Mouse (Mus musculus) fat pad, adult 2 months (tissue): ENCODE measurements around the gene Asdurf.
A peak's percentile ranks its signal among the peaks of the same experiment; 100 is the strongest.
"Not testable (repeated sequence)": the region's sequence is repeated elsewhere in the genome, so short reads cannot be mapped to it uniquely, and the experiment has no call there.

ENCODE experiments used
- DNase-seq: peaks from one replicate; pipeline ENCODE4 v3.0.0-alpha.2; 2011; ENCODE audit warnings: low read depth, low spot score; ENCODE audit errors: extremely low read depth

Gene Asdurf

DNA sequence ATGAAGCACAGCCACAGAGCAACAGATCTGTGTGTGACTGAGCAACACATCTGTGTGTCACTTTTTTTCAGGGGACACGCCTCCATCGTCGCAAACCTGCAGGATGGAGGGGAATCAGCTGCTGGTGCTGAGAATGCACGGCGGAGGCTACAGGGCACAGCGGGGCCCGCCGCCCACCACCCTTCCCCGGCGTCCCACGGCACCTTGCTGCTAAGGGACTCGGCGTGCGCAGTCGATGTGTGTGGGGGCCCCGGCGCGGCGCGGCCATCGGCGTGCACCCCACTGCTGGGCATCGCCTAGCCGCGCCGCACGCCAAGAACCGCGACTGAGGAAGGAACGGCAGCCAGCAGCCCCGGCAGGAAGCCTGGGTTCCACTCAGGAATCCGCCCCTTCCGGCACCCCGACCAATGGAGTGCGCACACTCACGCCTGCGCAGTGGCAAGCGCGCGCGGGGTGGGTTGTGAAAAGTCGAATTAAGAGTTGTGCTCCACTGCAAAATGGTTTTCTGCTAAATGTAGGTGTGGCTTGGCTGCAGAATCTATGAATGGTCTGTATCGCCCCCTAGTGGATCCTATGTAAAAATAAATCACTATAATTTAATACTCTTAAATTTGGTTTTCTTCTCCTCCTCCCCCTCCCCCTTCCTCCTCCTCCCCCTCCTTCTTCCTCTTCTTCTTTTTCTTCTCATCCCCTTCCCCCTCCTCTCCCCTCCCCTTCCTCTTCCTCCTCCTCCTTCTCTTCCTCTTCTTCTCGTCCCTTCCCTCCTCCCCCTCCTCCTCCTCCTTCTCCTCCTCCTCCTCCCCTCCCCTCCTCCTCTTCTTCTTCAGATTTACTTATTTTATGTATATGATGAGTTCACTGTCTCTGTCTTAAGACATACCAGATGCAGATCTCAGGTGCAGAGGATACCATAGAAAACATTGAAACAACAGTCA lies at the start of gene Asdurf, which contains the start of the genes Gm28551 and Asnsd1:
TSS of gene Asdurf (minus strand) at position 293 of the 935 bp plus-strand sequence.
TSS of gene Gm28551 (minus strand) at position 341 of the 935 bp plus-strand sequence.
TSS of gene Asnsd1 (minus strand) at position 426 of the 935 bp plus-strand sequence.
- DNase-seq: peak; percentile 40

- DNase-seq: not testable (repeated sequence)
These were observed 41.7 kb upstream of the Asdurf start for GRCm38 (mm10) chr1:53393936-53394760.

DNA sequence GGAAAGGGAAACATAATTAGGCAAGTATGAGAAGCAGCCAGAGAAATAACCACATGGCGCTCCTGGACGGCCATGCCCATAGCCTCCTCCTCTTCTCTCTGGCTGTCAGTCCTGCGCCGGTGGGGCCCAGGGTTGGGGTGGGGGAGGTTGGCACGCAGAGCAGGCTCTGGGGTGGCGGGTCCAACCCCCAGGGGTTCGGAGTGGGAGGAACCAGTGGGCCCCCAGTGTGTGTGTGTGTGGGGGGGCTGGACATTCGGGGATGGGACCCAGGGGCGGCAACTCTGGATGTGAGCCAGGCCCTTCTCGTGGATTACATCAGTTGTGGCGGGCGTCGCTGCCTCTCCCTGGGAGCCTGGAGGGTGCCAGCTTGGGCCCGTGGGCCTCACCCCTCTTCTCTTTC lies 36.3 kb upstream of the Asdurf start:
- DNase-seq: no peak

DNA sequence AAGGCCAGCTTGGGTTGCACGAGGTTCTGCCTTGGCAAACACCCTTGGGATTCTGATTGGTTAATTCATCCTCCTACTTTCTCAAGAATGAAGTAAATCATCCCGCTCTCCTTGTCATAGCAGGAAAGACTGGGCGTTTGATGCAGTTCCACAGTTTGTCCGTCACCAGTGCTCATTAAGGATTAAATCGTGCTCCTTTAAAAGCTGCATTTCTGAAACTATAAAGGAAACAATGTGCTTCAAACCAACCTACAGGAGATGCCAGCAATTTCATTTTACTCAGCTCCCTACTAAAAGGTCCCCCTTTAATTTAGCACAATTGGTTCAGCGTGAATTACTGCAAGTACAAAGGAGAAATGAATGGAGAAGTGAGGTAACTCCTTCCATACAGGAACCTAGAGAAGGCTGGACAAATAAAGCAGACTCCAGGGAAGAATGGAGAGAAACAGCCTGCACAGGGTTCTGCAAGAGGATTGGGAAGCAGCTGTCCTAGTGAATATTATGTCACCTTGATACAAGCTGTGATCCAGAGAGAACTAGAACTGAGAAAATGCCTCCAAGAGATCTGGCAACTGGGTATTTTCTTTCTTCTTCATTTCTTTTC lies 31.8 kb upstream of the Asdurf start:
- DNase-seq: no peak

GRCm38 (mm10) chr1:53377731-53378130 lies 25.3 kb upstream of the Asdurf start:
- DNase-seq: no peak

- not testable (repeated sequence) for DNase-seq
These were observed 23.5 kb upstream of the Asdurf start for GRCm38 (mm10) chr1:53375965-53376364.

- no peak for DNase-seq
These were observed 6.6 kb upstream of the Asdurf start for GRCm38 (mm10) chr1:53358988-53359387.

- DNase-seq: no peak
These were observed 11.3 kb downstream of the Asdurf start for GRCm38 (mm10) chr1:53341071-53341470.

GRCm38 (mm10) chr1:53337403-53337802 lies 15.0 kb downstream of the Asdurf start:
- not testable (repeated sequence) for DNase-seq

- no peak for DNase-seq
These were observed 17.0 kb downstream of the Asdurf start for GRCm38 (mm10) chr1:53335465-53335864.

DNA sequence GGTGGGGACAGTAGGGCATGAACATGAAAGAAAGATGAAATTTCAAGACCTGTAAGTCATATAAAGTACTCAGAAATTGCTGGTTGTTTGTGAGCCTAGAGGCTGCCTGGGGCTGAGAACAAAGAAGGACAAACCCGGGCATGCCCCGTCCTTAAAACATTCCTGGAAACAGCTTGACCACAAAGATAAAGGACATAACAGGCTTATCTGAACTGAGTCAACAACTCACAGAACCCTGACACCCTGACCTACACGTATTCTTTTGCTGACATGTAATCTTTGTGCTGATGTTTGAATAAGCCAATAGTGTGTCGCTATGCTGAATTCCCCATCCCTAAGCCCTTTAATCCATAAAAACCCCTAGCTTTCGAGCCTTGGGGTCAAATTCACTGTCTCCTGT lies 18.9 kb downstream of the Asdurf start:
- DNase-seq: not testable (repeated sequence)

GRCm38 (mm10) chr1:53324827-53325494 lies 27.5 kb downstream of the Asdurf start:
- DNase-seq: no peak

- no peak for DNase-seq
These were observed 28.1 kb downstream of the Asdurf start for GRCm38 (mm10) chr1:53324277-53324676.

GRCm38 (mm10) chr1:53323254-53323653 lies 29.2 kb downstream of the Asdurf start:
- no peak for DNase-seq

DNA sequence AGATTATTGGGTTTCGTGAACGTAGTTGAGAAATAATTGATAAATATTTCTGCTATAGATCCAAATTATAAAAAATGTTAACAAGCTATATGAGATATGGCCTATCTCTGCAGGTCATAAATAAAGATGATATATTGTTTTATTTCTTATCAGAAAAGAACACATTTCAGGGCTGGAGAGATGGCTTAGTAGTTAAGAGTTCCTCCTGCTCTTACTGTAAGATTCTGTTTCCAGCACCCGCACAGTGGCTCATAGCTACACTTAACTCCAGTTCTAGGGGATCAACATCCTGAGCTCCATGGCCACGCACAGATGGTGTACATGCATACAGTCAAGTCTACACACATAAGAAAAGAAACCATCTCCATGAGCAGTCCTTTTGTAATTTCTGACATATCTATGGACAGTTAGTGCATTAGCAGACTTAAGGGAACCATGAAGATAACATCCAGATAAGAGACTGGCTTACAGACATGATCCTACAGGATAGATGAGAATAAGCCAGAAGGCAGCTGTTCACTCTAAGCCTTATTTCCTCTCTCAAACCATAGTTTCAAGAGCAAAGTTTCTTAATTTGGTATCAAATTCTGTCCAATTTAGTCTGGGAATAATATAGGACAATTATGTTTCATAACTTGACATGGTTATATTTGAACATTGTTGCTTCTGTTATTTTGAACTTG lies 30.6 kb downstream of the Asdurf start:
- no peak for DNase-seq

GRCm38 (mm10) chr1:53312989-53313967 lies 39.1 kb downstream of the Asdurf start, which contains the start of gene Osgepl1:
Gene Osgepl1 (plus strand): TSS chr1:53313624.
- DNase-seq: peak; percentile 16

DNA sequence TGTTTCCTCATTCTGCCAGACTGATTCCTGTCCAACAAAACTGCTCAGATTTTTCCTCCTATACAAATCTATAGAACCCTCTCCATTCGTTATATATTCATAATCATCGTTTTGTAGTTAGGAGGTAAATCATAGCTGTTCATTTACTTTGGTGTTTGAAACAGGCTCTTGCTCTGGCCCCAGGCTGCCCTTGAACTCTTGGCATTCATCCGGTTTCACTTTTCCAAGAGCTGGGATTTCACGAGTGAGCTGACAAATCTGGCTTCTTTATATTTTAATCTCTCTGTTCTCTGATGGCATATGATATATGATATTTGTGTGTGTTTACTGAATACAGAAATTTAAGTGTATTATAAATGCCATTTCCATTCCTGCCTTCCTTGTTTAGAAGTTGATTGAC lies 51.9 kb downstream of the Asdurf start:
- no peak for DNase-seq
